Mouse (Mus musculus) cerebellum, adult 2 months (tissue): ENCODE data around the gene Hist1h2bc.

Source experiments
- CTCF ChIP-seq: fragments of 200-500 bp; IDR thresholded peaks from 2 replicates; pipeline ENCODE4 v1.5.1; 2011; ENCODE audit warnings: low read depth, mild to moderate bottlenecking, control low read depth, low read length, moderate library complexity, borderline replicate concordance; ENCODE audit not compliant: insufficient read depth
- POLR2A ChIP-seq: fragments of 200-500 bp; IDR thresholded peaks from 2 replicates; pipeline ENCODE4 v1.6.1; 2011; ENCODE audit warnings: low read length, control low read depth, borderline replicate concordance; ENCODE audit not compliant: insufficient read depth

DNA sequence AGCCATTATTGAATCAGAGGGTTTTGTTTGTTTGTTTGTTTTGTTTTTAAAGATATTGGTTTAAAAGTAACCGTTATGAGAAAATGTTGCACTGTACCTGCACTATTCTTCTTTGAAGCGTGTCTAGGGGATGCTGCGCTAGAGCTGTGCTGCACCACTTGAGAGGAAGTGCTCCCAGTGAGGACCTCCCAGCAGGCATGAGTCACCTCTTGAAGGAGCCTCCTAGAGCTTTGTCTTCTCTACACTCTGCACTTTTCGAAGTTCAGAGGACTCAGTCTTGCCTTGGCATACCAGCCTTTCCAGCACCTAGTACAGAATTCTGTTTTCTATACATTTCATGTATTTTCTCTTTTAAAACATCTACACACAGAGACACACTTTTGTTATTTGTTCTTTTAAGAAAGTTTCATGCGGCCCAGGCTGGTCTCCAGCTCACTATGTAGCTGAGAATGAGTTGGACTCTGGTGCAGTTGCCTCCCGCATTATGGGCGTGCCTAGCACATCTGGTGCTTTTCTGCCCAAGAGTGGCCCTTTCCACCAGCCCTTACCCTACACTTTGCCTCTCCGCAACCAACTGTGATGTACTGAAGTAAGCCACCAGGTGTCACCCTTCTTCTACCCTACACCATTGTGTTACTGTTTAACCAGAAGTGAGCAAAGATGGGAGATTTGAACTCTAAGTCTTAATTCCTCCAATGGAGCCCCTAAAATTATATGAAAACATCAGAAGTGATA is 17.0 kb downstream of the Hist1h2bc start:
- TF ChIP-seq POLR2A (no peak), CTCF (peak; percentile 73)
